Mouse (Mus musculus): ENCODE data around the gene Arhgap22.

The Arhgap22 gene

GRCm38 (mm10) chr14:33213823-33214766 lies at the start of gene Arhgap22:
TSS of gene Arhgap22 (plus strand) at chr14:33214026.
- DNase-seq (ENCODE audit: extremely low read depth, insufficient read length, low spot score), result peak; percentile 82

- no peak for DNase-seq (ENCODE audit: extremely low read depth, insufficient read length, low spot score)
Observed at GRCm38 (mm10) chr14:33168750-33169149, 45.1 kb upstream of the Arhgap22 start.

GRCm38 (mm10) chr14:33171942-33172341 lies 41.9 kb upstream of the Arhgap22 start:
- no peak for DNase-seq (ENCODE audit: extremely low read depth, insufficient read length, low spot score)

GRCm38 (mm10) chr14:33175059-33175821 lies 38.6 kb upstream of the Arhgap22 start:
- no peak for DNase-seq (ENCODE audit: extremely low read depth, insufficient read length, low spot score)

GRCm38 (mm10) chr14:33180102-33180501 lies 33.7 kb upstream of the Arhgap22 start:
- no peak for DNase-seq (ENCODE audit: extremely low read depth, insufficient read length, low spot score)

- no peak for DNase-seq (ENCODE audit: extremely low read depth, insufficient read length, low spot score)
Observed at GRCm38 (mm10) chr14:33185068-33185800, 28.6 kb upstream of the Arhgap22 start, which contains the start of gene Wdfy4. TSS of gene Wdfy4 (minus strand) at chr14:33185508.

- no peak for DNase-seq (ENCODE audit: extremely low read depth, insufficient read length, low spot score)
Observed at GRCm38 (mm10) chr14:33187201-33187600, 26.6 kb upstream of the Arhgap22 start.

- DNase-seq (ENCODE audit: extremely low read depth, insufficient read length, low spot score), result no peak
Observed at GRCm38 (mm10) chr14:33189230-33189629, 24.6 kb upstream of the Arhgap22 start.

GRCm38 (mm10) chr14:33189849-33190423 lies 23.9 kb upstream of the Arhgap22 start:
- no peak for DNase-seq (ENCODE audit: extremely low read depth, insufficient read length, low spot score)

- DNase-seq (ENCODE audit: extremely low read depth, insufficient read length, low spot score), result no peak
Observed at GRCm38 (mm10) chr14:33190646-33191045, 23.2 kb upstream of the Arhgap22 start.

- DNase-seq (ENCODE audit: extremely low read depth, insufficient read length, low spot score), result no peak
Observed at GRCm38 (mm10) chr14:33193762-33194161, 20.1 kb upstream of the Arhgap22 start.

GRCm38 (mm10) chr14:33194241-33194640 lies 19.6 kb upstream of the Arhgap22 start:
- no peak for DNase-seq (ENCODE audit: extremely low read depth, insufficient read length, low spot score)

GRCm38 (mm10) chr14:33202161-33202560 lies 11.7 kb upstream of the Arhgap22 start:
- no peak for DNase-seq (ENCODE audit: extremely low read depth, insufficient read length, low spot score)

GRCm38 (mm10) chr14:33202885-33203284 lies 10.9 kb upstream of the Arhgap22 start:
- no peak for DNase-seq (ENCODE audit: extremely low read depth, insufficient read length, low spot score)

GRCm38 (mm10) chr14:33203777-33204176 lies 10.0 kb upstream of the Arhgap22 start:
- no peak for DNase-seq (ENCODE audit: extremely low read depth, insufficient read length, low spot score)

- DNase-seq (ENCODE audit: extremely low read depth, insufficient read length, low spot score), result no peak
Observed at GRCm38 (mm10) chr14:33205280-33205965, 8.4 kb upstream of the Arhgap22 start.

GRCm38 (mm10) chr14:33207011-33207410 lies 6.8 kb upstream of the Arhgap22 start:
- DNase-seq (ENCODE audit: extremely low read depth, insufficient read length, low spot score), result no peak

GRCm38 (mm10) chr14:33208331-33208730 lies 5.5 kb upstream of the Arhgap22 start:
- no peak for DNase-seq (ENCODE audit: extremely low read depth, insufficient read length, low spot score)

GRCm38 (mm10) chr14:33210806-33211205 lies 3.0 kb upstream of the Arhgap22 start:
- DNase-seq (ENCODE audit: extremely low read depth, insufficient read length, low spot score), result no peak

Measured in 3134 (cell line).